Comparison of ENCODE assay signal across 9 mouse cellular contexts in the genomic region with DNA sequence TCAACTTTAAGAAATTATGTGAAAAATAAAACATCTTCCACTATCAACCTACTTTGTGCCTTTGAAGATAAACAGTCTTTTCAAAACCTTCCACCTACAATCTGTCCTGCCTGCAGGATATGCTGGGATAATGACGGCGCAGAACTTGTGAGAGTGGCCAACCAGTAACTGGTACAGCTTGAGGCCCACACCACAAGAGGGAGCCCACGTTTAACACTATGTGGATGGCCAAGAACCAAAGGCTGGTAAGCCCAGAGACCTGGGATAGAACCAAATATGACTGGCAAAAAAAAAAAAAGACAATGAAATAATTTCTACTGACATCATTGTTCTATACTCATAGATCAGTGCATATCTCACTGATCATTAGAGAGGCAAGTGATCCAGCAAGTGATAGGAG. TPM values are rescaled to one million over a fixed set of nuclear protein-coding genes. Genes with fewer than 3 reads are reported as not detected.
A peak's percentile ranks its signal among the peaks of the same experiment; 100 is the strongest.
DNase-seq lines count a peak whose midpoint lies in the region; ATAC-seq lines count a peak whose summit lies in the region.
"Had no signal": no experiment of that assay in that cellular context is flagged by ENCODE, and none has a peak within 500 bp of the region (broad histone marks: within the 10 kb centered on the region; RNA-seq: fewer than 3 reads in every experiment).

No protein-coding gene starts in this region.

- H3K4me2 ChIP-seq in midbrain, embryonic 16.5 days (ENCODE audit: low read length) = no peak overlapping the region

- no peak overlapping the region for H3K27ac ChIP-seq in midbrain, embryonic 16.5 days (ENCODE audit: low read length)

- no peak overlapping the region for H3K9ac ChIP-seq in midbrain, embryonic 16.5 days (ENCODE audit: low read depth, low read length)

- intact Hi-C loops in heart, postnatal 36 days (cut with DNase I) = loop anchor here (2.0 kb wide), 1 partner anchor 134 kb away; no protein-coding TSS in a partner anchor
- intact Hi-C loops in left cerebral cortex, postnatal 10 days (cut with DNase I) = no loop called here

- 43% methylated on average over 3 of the region's 3 CpGs for WGBS in midbrain, embryonic 16.5 days

- H3K27me3 ChIP-seq in midbrain, embryonic 16.5 days (ENCODE audit: control insufficient read depth, insufficient read depth, low read depth, low read length) = no peaks in the 10 kb centered on the region
- H3K27me3 ChIP-seq: megakaryocyte, embryonic 14.5 days had no signal

- H3K36me3 ChIP-seq in midbrain, embryonic 16.5 days (ENCODE audit: control insufficient read depth, insufficient read depth, low read length) = 0 out of 2 replicates have a peak, but pooled peaks cover 2% of the 10 kb centered on the region

- H3K4me3 ChIP-seq in midbrain, embryonic 16.5 days (ENCODE audit: low read depth, low read length) = no peak overlapping the region
- H3K4me3 ChIP-seq: megakaryocyte, embryonic 14.5 days had no signal

- peak; percentile 40 for DNase-seq in adrenal gland, adult 2 months
- DNase-seq in adrenal gland, adult 8-10 months = no peak
- DNase-seq in MN1 (ENCODE audit: low spot score) = peak; percentile 78
- peak; percentile 43 for DNase-seq in heart, postnatal 36 days
- peak; percentile 24 to 58 for DNase-seq in left cerebral cortex, postnatal 10 days (ENCODE audit: extremely low spot score in 1 of 2, low spot score in 2 of 2)
- no peak for DNase-seq in ovary, adult 18-20 months (ENCODE audit: low spot score)

- peak; percentile 82 for ATAC-seq in common myeloid progenitor, adult 5-6 weeks (replicated peaks; ENCODE audit: low read depth, poor library complexity, severe bottlenecking)
- peak; percentile 41; the same call in 1 of the 2 replicates for ATAC-seq in midbrain, embryonic 16.5 days

- H3K4me1 ChIP-seq in midbrain, embryonic 16.5 days (ENCODE audit: control insufficient read depth, insufficient read depth, low read length) = no peaks in the 10 kb centered on the region

- no peaks in the 10 kb centered on the region for H3K9me3 ChIP-seq in midbrain, embryonic 16.5 days (replicated peaks; ENCODE audit: control insufficient read depth, low read length, poor library complexity, severe bottlenecking)
- H3K9me3 ChIP-seq: megakaryocyte, embryonic 14.5 days had no signal

RNA-seq across cellular contexts. Expression of a gene that starts 35.5 kb away (rescaled TPM):
- 10 to 100 TPM; 25.1 to 35.9 TPM for total RNA-seq in adrenal gland, adult 2 months (2021)
- polyA plus RNA-seq in adrenal gland, adult 2 months (2012; rRNA removed) = 9.0 and 11.1 TPM in 2 replicates
- total RNA-seq in adrenal gland, adult 8-10 months (2022) = 10 to 100 TPM; 31.1 to 55.0 (median 45.0) TPM
- 21.5 and 34.1 TPM in 2 replicates for total RNA-seq in common myeloid progenitor, adult 5-6 weeks (2017)
- total RNA-seq in heart, postnatal 36 days (2021) = 10 to 100 TPM; 24.7 to 27.7 TPM
- total RNA-seq in left cerebral cortex, postnatal 10 days (2021) = 10 to 100 TPM; 82.5 to 88.4 TPM
- polyA plus RNA-seq in midbrain, embryonic 16.5 days (2015; fragmentation: Nextera tagmentation; extraction: Ambion mirVana) = 60.6 and 63.9 TPM in 2 replicates

RNA-seq across cellular contexts. Expression of a gene that starts 54.9 kb away (rescaled TPM):
- 100 to 1,000 TPM; 135 to 193 TPM for total RNA-seq in adrenal gland, adult 2 months (2021)
- polyA plus RNA-seq in adrenal gland, adult 2 months (2012; rRNA removed) = 32.4 and 37.8 TPM in 2 replicates
- 100 to 1,000 TPM; 103 to 164 (median 133) TPM for total RNA-seq in adrenal gland, adult 8-10 months (2022)
- total RNA-seq in common myeloid progenitor, adult 5-6 weeks (2017) = 41.6 and 65.8 TPM in 2 replicates
- total RNA-seq in heart, postnatal 36 days (2021) = 10 to 100 TPM; 42.2 to 47.9 TPM
- total RNA-seq in left cerebral cortex, postnatal 10 days (2021) = 10 to 100 TPM; 49.6 to 51.0 TPM
- polyA plus RNA-seq in midbrain, embryonic 16.5 days (2015; fragmentation: Nextera tagmentation; extraction: Ambion mirVana) = 105 and 111 TPM in 2 replicates

Comparison
In these comparisons a context has a peak if more than half of its experiments do, and no peak if none do; other contexts are left out.
1. DNase-seq: peak in adrenal gland, adult 2 months (single experiment), MN1 (single experiment), heart, postnatal 36 days (2 of 2) and left cerebral cortex, postnatal 10 days (2 of 2); none in adrenal gland, adult 8-10 months (single experiment) and ovary, adult 18-20 months (single experiment).